Mouse (Mus musculus) CD4-positive helper T cell, adult 2 months (primary cell): ENCODE data around the gene Mterf1b.
"Not testable (repeated sequence)": the region's sequence is repeated elsewhere in the genome, so short reads cannot be mapped to it uniquely, and the experiment has no call there.

Experiments
- DNase-seq: peaks from one replicate; pipeline ENCODE4 v3.0.0-alpha.2; 2012; ENCODE audit warnings: low read depth, missing footprints, low spot score

Gene Mterf1b

DNA sequence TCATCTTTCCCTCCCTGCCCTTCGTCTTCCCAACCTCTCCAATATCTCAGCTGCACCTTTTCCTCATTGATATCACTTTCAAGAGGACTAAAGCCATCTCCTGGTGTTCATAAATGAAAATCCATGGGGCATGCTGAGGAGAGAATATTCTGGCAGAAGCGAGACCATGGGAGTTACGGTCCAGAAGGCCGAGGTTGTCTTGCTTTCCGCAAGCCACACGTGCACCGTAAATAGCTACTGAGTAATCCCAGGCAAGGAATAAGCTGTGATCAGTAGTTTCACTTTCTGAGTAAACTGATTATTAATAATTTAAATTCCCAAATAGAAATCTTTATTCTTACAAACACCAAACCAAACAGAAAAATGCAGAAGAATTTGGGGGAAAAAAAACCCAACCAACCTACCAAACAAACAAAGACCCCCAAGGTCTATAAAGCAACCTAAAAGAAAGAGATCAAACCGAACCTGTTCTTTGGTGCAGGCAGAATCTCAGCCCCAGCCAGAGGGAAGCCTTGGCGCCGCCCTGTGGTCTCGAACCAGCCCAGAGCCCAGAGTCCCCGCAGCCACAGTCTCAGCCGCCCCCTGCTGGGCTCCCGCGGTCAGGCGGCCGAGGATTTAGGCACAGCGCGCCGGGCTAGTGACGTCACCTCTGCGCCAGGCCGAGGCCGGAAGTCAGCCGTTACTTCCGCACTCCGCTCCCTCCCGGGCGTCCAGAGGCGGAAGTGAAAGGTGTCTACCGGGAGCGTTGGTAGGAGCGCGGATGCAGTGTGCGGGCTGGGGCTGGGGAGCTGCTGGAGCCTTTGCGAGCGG lies at the start of gene Mterf1b:
TSS of gene Mterf1b (plus strand) at position 697 of the 810 bp plus-strand sequence.
- peak; percentile 43 for DNase-seq

- not testable (repeated sequence) for DNase-seq
These were observed 32.6 kb upstream of the Mterf1b start for GRCm38 (mm10) chr5:4159418-4160071.

DNA sequence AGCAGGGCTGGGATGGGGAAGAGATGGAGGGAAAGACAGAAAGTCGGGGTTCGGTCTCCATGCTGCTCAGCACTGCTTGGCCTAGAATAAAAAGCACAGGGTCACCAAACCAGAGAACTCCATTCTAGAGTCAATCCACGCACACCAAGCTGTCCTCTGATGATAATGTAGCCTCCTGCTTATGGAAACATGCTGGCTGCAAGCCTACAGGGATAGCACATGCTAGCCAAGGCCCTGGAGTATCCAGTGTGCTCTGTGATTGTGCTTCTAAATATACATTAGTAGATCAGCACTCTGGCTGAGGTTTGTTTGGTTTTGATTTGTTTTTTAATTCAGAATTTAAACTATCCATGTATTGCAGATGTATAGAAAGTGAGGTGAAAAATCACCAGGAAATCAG lies 30.6 kb upstream of the Mterf1b start:
- no peak for DNase-seq

DNA sequence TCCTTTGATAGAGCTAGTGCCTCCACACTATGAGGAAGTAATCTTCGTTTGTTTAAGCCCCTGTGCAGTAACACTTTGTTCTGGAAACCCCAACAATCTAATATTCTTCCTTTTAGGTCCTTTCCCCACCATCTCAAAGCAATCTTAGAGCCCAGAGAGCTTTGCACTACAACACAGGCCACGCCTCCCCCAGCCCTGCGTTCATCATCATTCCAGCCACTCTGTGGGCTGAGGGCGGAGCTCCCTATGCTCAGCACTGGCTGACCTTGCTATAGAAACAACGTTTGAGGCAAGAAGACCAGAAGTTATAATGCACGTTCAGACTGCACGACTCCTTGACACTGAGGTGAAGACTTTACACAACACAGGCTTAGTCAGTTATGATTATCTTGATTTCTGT lies 29.7 kb upstream of the Mterf1b start:
- no peak for DNase-seq

DNA sequence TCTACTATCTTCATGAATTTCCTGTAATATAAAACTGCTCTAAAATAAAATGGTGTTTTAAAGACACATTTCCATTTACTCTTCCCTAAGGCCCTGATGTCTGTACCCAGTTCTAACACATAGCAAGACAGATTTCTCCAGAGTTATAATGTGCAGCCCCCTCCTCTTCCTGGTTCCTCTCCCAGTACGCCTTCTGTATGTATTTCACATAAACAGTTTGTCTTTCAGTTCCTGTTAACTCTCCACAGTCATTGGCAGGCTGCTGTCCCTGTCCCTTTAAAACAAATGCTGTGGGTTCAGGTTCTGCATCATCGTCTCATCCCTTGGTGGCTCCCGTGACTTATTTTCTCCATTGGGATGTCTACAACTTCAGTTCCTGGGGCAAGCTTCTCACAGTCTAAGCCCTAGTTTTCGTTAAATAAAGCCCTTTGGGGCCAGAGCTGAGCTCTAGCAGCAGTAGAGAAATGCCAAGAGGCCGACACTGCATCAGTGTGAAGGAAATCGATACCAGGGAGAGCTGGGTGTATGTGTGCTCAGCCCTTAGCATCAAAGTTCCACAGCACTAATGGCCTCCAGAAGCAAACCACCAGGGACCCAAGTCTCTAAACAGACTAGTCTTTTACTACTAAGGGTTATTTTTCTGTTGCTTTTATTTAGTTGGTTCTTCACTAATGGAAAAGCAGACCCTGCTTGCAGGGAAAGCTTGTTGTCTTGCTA lies 24.2 kb upstream of the Mterf1b start:
- DNase-seq, result not testable (repeated sequence)

- not testable (repeated sequence) for DNase-seq
These were observed 23.6 kb upstream of the Mterf1b start for GRCm38 (mm10) chr5:4168530-4168926.

- peak; percentile 8 for DNase-seq
These were observed 15.7 kb upstream of the Mterf1b start for GRCm38 (mm10) chr5:4176421-4176820.

GRCm38 (mm10) chr5:4179364-4179763 lies 12.8 kb upstream of the Mterf1b start:
- no peak for DNase-seq

- no peak for DNase-seq
These were observed 5.4 kb upstream of the Mterf1b start for GRCm38 (mm10) chr5:4186815-4187214.

DNA sequence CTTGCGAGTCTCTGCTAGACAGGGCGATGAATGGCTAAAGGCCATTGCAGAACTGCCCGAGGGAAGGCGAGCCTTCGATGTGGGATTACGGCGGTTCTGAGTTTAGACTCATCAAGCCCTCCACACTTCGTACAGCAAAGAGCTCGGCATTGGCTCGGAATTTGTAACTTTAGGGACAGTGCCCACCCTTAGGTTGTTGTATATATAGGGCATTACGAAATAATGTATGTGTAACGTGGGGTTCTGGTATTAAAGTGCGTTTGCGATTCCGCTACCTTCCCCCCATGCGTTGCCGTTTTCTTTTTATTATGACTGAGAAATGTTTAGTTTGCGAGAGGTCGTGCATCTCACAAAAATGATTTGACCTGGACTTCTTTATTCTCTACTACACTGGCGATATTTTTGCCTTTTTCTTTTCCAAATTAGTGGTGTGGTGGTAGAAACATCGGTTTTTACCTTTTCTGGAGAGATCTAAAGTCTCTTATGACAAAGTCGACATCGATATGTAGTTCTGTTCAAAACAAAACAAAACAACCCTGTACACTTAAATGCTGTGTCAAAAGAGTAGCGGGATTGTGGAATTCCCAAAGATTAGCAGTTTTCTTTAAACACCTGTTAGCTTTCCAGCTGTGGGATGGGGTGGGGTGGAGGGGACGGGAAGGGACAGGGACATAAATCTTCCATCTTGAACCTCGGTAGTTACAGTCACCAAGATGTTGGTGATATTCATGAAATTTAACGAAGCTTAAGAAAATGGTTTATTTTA lies 497 bp downstream of the Mterf1b start:
- peak; percentile 21 for DNase-seq

DNA sequence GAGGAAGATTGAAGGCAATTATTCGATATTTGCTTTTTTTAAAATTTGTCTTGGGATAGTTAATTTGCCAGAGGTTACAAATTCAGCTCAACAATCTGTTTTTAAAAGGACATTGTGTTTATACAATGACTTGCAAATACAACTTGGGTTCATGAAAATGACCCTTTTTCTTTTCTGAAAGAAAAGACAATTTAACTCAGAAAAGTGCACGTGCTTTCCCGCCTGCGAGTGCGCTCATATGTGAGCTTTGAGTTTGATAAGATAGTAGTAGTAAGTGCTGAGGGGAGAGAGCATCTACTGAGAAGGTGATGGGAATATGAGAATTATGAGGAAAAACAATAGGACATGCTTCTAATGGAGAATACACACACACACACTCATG lies 1.1 kb downstream of the Mterf1b start:
- DNase-seq, result no peak

DNA sequence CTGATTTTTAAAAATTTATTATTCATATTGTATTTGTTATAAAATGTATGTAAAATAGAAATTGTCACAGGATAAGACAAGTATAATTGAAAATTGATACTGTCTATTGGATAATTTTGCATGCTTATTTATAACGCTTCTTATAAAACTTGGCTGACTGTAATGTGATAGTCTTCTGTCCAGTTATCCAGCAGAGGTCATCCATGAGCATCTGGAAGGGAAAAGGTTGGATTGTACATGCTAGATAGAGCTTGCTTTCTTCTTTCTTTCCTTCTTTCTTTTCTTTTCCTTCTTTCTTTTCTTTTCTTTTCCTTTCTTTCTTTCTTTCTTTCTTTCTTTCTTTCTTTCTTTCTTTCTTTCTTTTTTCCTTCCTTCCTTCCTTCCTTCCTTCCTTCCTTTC lies 2.0 kb downstream of the Mterf1b start:
- DNase-seq, result no peak

DNA sequence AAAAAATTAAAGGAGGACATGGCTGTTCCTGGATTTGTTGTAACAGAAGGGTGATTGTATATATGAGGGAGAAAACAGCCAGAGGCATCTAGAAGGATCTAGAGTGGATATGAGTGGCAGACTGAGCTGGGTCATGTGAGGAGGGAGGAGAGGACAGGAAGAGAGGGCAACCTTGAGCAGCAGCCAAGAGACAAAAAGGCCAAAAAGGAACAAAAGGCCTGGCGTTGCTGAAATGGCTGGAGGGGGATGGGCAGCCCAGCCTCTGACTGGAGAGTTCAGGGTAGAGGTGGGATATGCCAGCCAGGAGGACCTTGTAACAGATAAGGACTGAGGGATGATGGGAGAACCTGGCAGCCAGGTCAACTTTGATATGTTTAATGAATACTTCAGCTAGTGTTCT lies 2.9 kb downstream of the Mterf1b start:
- no peak for DNase-seq

- no peak for DNase-seq
These were observed 9.2 kb downstream of the Mterf1b start for GRCm38 (mm10) chr5:4201368-4201767.

- DNase-seq, result not testable (repeated sequence)
These were observed 10.2 kb downstream of the Mterf1b start for GRCm38 (mm10) chr5:4202276-4202810.

GRCm38 (mm10) chr5:4210082-4210481 lies 17.9 kb downstream of the Mterf1b start:
- not testable (repeated sequence) for DNase-seq

- DNase-seq, result no peak
These were observed 29.1 kb downstream of the Mterf1b start for GRCm38 (mm10) chr5:4221309-4221708.

DNA sequence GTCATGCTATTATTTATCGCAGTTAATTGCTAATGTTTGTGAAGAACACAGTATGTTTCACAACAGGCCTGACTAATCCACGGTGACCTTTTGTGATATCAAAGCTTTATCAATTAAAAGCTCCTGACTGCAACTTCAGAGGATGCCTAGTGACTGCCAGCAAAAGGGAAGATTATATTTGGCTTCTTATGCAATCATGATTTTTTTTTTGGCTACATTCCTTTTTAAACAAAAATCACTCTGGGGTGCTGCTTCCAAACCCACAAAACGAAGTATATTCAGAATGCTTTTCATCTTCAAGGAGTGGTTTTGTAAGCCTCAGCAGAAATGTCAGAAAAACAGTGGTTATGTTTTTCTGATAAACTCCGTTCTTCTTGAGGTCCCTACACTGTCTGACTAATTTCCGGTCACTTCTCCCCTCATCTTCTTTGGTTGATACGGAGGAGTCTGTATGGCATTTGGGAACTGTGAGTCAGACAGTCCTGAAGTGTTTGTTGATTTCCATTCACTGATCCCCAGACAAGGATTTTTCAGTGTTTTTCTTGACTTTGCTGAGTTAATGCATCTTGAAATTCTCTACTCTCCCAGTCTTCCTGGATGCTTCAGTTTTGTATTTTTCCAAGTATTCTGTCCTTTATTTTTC lies 29.9 kb downstream of the Mterf1b start:
- no peak for DNase-seq

DNA sequence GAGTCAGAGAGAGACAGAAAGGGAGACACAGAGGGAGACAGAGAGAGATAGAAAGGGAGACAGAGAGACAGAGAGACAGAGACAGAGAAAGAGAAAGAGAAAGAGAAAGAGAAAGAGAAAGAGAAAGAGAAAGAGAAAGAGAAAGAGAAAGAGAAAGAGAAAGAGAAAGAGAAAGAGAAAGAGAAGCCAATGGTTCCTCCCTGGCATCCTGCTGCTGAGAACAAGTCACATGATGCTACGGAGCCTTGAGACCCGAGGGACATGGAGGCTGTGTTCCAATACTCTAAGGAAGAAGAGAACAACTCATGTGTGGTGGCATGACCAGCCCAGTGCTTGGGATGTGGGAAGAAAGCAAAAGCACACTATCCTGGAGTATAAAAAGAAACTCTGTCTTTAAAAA lies 40.0 kb downstream of the Mterf1b start:
- DNase-seq, result no peak

GRCm38 (mm10) chr5:4234505-4234904 lies 42.3 kb downstream of the Mterf1b start:
- no peak for DNase-seq

DNA sequence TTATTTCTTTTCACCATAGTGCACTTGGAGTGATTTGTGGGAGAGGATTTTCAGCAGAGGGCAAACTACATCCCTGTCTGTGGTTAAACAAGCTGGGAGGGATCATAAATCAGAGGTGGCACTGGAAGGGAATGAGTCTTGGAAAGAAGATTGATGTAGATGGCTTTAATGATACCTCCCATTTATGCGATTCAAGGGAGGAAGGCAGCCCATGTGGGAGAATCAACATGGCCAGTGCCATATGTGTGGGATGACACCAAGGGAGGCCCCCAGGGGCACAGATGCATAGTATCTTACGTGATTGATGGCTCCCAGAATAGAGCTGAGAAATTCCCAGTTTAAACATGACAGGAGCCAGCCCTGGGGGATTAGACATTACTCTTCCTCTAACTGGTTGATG lies 48.0 kb downstream of the Mterf1b start:
- DNase-seq, result no peak
